Mouse (Mus musculus) cerebellum, adult 2 months (tissue): Measurements from ENCODE around the gene Hmox2. TPM values are rescaled to one million over a fixed set of nuclear protein-coding genes. Genes with fewer than 3 reads are reported as not detected.

Experiments
- DNase-seq, 2 experiments: peaks; one replicate each; pipeline ENCODE4 v3.0.0; 2021
- H3K27ac ChIP-seq: fragments of 200-500 bp; 2 replicates; pipeline ENCODE4 v1.5.1; 2012; ENCODE audit warnings: low read length, control low read depth, inconsistent platforms; ENCODE audit not compliant: insufficient read depth
- H3K27me3 ChIP-seq: fragments of 200-500 bp; 2 replicates; pipeline ENCODE4 v1.6.1; 2012; ENCODE audit warnings: inconsistent platforms, mild to moderate bottlenecking, low read length, moderate library complexity; ENCODE audit not compliant: control insufficient read depth, insufficient read depth
- H3K4me1 ChIP-seq: fragments of 200-500 bp; 2 replicates; pipeline ENCODE4 v1.6.1; 2011; ENCODE audit warnings: low read length; ENCODE audit not compliant: control insufficient read depth, insufficient read depth
- H3K4me3 ChIP-seq: fragments of 200-500 bp; replicated peaks from 2 replicates; pipeline ENCODE3; 2011; ENCODE audit warnings: mild to moderate bottlenecking, low read depth, low read length, control low read depth; ENCODE audit not compliant: insufficient read depth
- CTCF ChIP-seq: fragments of 200-500 bp; IDR thresholded peaks from 2 replicates; pipeline ENCODE4 v1.5.1; 2011; ENCODE audit warnings: low read depth, mild to moderate bottlenecking, control low read depth, low read length, moderate library complexity, borderline replicate concordance; ENCODE audit not compliant: insufficient read depth
- POLR2A ChIP-seq: fragments of 200-500 bp; IDR thresholded peaks from 2 replicates; pipeline ENCODE4 v1.6.1; 2011; ENCODE audit warnings: low read length, control low read depth, borderline replicate concordance; ENCODE audit not compliant: insufficient read depth
- WGBS: fragments of 180-500 bp; shearing (Covaris S2); methylation state at CpG from one replicate; pipeline ENCODE4 v1.1.7; 2018; 5-methylcytosine and 5-hydroxymethylcytosine counted together
- polyA plus RNA-seq: library from polyadenylated mRNA; depleted of rRNA; stranded (reverse); fragments of >200 nt; gene quantifications from 2 replicates; pipeline ENCODE4 v1.2.3, GENCODE M21; 2012

Hmox2 gene
- polyA plus RNA-seq, 1 experiment, result 135 TPM

DNA sequence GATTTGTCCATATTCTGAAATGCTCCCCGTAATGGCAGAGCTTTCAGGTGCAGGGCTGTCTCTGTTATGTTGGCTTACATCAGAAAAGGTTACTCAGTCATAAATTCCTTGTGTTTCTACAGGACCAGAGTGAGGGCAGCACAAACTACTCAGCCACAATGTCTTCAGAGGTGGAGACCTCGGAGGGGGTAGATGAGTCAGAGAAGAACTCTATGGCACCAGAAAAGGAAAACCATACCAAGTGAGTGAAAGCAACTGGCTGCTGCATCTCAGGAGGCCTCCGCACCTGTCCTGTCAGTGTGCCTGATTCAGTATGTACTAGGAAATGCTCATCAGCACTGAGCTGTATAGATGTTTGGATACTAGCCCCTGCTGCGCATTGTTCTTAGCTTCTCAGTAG is 36.3 kb downstream of the Hmox2 start:
- no peaks in the 10 kb centered on the region; the same call in 1 of the 2 replicates for H3K4me1 ChIP-seq
- TF ChIP-seq POLR2A, result no peak
- no peak for TF ChIP-seq CTCF
- no peaks in the 10 kb centered on the region for H3K27me3 ChIP-seq
- no peak overlapping the region for H3K27ac ChIP-seq
- no peak overlapping the region for H3K4me3 ChIP-seq
- WGBS, result 88% methylated on average over 4 of the region's 4 CpGs
- DNase-seq, result no peak

DNA sequence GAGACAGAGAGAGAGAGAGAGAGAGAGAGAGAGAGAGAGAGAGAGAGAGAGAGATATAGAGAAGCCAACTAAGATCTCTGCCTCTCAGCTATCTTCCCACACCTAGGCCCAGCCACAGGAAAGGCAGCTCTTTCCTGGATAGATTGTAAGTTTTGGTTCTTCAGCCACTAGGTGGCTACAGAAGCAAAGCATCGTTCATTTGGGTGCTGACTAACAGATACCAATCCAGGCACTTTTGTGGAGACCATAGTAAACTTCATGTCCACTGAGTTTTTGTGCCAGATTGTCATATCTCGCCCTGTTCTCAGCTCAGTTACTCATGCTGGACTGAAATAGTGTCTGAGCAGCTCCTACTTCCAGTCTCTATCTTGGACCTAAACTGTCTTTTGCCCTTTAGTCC is 37.1 kb downstream of the Hmox2 start:
- peak in 1 of 2 experiments; percentile 48 for DNase-seq

DNA sequence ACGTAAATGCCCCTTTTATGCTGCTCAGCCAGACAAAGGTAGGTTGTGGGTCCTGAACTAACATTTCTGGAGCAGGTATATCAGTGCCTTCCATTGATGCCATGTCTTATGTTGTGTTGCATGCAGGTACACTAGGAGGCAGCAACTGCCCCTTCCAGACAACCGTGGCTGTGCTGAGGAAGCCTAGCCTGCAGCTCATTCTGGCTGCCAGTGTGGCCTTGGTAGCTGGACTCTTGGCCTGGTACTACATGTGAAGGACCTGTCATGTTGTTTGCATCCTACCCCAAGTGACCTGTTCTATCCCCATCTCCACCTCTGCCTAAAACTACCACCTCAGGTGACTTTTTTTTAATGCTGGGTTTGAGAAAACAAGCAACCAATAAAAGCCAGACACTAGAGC is 39.7 kb downstream of the Hmox2 start:
- DNase-seq, result no peak
- H3K27me3 ChIP-seq, result no peaks in the 10 kb centered on the region
- no peak overlapping the region for H3K4me3 ChIP-seq
- TF ChIP-seq POLR2A (no peak), CTCF (no peak)
- H3K27ac ChIP-seq, result no peak overlapping the region
- 68% methylated on average over 2 of the region's 2 CpGs for WGBS
- H3K4me1 ChIP-seq, result 0 out of 2 replicates have a peak, but pooled peaks cover 2% of the 10 kb centered on the region

More for the DNA sequence above, 37.1 kb downstream of the Hmox2 start:
- 26% methylated on average over 2 of the region's 2 CpGs for WGBS
- TF ChIP-seq CTCF, result peak; percentile 41; the same call in 1 of the 2 replicates
- no peak for TF ChIP-seq POLR2A
- 0 out of 2 replicates have a peak, but pooled peaks cover under 1% of the 10 kb centered on the region for H3K4me1 ChIP-seq
- H3K4me3 ChIP-seq, result no peak overlapping the region
- H3K27ac ChIP-seq, result no peak overlapping the region
- H3K27me3 ChIP-seq, result no peaks in the 10 kb centered on the region

DNA sequence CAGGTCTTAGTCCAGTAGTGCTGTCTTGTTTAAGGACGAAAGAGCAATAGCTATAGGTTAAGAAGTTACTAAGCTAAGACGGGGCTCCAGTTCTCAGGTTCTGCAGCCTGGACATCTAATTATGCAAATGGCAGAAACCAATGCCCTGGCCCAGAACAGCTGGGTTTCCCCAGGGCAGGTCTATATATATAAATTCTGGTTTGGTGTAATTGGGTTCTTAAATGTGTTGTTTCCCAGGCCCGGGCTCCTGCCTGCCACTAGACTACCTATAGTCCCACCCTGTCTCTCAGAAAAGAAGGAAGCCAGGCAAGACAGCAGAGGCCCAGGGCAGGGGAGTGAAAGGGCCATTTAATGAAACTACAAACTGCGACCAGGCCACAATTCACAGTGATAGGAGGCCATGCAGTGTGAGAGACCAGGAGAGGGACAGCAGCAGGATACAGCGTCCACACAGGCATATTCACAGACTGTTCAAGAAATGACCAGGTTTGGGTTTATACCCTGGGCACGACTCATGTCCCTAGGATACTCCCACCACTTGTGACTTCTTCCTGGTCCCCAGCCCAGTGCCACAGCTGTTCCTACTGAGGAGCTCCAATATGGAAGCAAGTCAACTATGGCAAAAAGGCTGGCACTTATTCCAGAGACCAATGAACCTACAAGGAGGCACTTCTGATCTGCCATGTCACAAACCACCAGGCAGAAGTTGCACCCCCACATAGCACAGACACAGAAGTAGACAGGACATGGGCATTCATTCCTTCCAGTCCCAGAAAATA is 41.0 kb downstream of the Hmox2 start:
- Histone ChIP-seq H3K4me1 (peaks cover 6% of the 10 kb centered on the region; the same call in 1 of the 2 replicates), H3K27ac (no peak overlapping the region), H3K4me3 (no peak overlapping the region), H3K27me3 (no peaks in the 10 kb centered on the region)
- no peak for DNase-seq
- TF ChIP-seq POLR2A (no peak), CTCF (no peak)
- 49% methylated on average over 6 of the region's 6 CpGs for WGBS

DNA sequence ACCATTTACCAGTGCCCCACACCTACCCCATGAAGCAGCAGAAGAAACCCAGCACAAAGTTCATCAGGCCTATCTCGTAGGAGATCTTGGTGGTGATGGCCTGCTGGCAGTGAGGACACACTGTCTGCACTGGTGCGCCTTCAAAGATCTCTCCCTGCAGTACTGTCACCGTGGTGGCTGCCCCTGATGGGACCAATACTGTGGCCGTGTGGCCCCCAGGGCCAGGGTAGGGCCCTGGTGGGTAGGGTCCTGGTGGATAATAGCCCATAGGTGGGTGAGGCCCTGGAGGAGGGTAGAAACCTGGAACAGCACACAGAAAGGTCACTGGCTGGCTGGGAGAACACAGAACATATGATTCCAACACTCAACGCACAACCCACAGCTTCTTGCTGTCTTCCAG is 42.6 kb downstream of the Hmox2 start:
- WGBS, result 93% methylated on average over 5 of the region's 5 CpGs
- Histone ChIP-seq H3K4me3 (no peak overlapping the region), H3K4me1 (peaks cover 6% of the 10 kb centered on the region), H3K27me3 (no peaks in the 10 kb centered on the region), H3K27ac (no peak overlapping the region)
- DNase-seq, result no peak
- no peak for TF ChIP-seq CTCF

DNA sequence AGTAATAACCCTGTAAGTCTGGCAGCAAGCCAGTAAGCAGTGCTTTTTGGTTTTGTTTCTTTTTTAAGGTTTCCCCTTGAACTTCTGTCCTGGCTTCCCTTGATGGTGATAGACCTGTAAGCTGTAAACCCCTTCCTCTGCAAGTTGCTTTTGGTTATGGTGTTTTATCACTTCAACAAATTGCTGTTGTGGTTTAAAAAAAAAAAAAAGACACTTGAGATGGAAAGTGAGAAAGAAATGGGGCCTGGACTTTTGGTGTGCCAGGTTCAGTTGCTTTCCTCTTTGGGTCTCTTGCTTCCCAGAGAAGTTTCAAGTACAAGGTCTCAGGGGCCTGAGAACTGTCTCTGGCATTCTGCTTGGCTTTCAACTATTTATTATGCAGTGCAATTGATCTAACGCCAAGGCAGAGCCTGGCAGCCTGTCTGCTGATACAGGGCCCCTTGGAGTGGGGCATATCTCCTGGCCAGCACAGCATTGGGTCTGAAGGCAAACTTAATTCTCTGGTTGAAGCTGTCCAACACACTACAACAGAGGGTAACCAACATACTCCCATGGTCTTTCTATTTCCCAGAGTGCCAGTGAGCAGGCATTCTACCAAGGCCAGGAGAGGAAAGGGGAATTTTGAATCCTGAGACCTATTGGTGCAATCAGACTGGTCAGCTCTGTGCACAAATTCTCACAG is 47.3 kb downstream of the Hmox2 start:
- no peak for DNase-seq
- Histone ChIP-seq H3K27ac (no peak overlapping the region), H3K4me1 (peaks cover 15% of the 10 kb centered on the region), H3K27me3 (no peaks in the 10 kb centered on the region), H3K4me3 (no peak overlapping the region)
- 5% methylated on average over 1 of the region's 1 CpGs for WGBS
- TF ChIP-seq POLR2A, result no peak
- no peak for TF ChIP-seq CTCF

DNA sequence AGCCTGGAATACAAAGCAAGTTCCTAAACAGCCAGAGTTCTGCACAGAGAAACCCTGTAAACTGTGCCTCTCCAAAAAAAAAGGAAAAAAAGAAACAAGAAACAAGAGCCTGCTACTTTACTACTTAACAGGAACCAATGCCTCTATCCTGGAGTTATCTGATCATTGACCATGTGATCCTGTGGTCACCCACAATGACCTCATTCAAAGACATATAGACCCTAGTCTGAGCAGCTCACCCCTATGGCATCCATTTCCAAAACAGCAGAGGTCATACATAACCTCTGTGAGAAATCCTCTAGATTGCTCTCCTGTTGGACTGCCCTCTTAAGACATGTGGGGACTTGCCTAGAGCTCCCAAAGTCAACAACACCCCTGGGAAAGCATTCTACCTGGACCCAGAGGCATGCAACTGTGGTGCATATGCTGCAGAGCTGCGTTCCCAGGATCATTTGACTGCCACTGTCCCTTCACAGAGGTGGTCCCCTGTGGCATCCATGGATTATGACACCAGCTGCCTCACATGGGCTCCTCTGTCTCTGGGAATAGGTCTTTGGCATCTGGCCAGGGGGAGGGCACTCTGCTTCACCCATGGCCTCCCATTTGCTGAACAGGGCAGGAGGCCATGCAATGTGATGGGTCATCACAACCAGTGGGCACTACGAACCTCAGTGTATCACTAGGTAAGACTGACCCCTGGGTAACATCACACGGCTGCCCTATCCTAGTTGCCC is 51.2 kb downstream of the Hmox2 start:
- TF ChIP-seq CTCF, result no peak
- TF ChIP-seq POLR2A, result no peak
- DNase-seq, result peak; percentile 38 to 40
- WGBS, result 57% methylated on average over 3 of the region's 3 CpGs
- Histone ChIP-seq H3K27me3 (no peaks in the 10 kb centered on the region), H3K4me3 (no peak overlapping the region), H3K27ac (peak overlapping the region; percentile 3; the same call in 1 of the 2 replicates), H3K4me1 (peaks cover 20% of the 10 kb centered on the region)
